Mouse (Mus musculus) liver, adult (tissue): Measurements from ENCODE around the gene Gm5795.
"Not testable (repeated sequence)": the region's sequence is repeated elsewhere in the genome, so short reads cannot be mapped to it uniquely, and the experiment has no call there.

Source experiments
- GATA4 ChIP-seq: IDR thresholded peaks from 2 replicates; pipeline ENCODE4 v1.6.1; 2014; ENCODE audit warnings: mild to moderate bottlenecking, low read length; ENCODE audit not compliant: insufficient replicate concordance

Gene Gm5795

DNA sequence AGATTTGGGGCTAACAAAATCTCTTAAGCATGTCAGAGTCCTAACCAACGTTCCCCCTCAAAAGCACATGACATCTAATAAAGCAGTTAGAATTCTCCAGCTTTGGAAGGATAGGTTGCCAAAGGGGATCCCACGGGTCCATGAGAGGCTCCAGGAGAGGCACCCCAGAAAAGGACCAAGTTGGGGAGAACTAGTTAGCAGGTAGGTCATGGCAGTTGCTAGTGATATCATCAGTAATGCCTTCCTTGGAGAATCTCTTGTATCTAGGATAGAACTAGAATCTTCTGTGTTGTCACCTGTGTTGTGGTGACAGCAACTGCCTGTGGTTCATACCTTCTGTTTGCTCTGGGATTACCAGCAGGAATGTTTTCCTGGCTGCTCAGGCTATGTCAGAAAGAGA, at the start of gene Gm5795:
Gm5795 (plus strand) TSS at position 301 of the 400 bp plus-strand sequence.
- TF ChIP-seq GATA4: not testable (repeated sequence)

DNA sequence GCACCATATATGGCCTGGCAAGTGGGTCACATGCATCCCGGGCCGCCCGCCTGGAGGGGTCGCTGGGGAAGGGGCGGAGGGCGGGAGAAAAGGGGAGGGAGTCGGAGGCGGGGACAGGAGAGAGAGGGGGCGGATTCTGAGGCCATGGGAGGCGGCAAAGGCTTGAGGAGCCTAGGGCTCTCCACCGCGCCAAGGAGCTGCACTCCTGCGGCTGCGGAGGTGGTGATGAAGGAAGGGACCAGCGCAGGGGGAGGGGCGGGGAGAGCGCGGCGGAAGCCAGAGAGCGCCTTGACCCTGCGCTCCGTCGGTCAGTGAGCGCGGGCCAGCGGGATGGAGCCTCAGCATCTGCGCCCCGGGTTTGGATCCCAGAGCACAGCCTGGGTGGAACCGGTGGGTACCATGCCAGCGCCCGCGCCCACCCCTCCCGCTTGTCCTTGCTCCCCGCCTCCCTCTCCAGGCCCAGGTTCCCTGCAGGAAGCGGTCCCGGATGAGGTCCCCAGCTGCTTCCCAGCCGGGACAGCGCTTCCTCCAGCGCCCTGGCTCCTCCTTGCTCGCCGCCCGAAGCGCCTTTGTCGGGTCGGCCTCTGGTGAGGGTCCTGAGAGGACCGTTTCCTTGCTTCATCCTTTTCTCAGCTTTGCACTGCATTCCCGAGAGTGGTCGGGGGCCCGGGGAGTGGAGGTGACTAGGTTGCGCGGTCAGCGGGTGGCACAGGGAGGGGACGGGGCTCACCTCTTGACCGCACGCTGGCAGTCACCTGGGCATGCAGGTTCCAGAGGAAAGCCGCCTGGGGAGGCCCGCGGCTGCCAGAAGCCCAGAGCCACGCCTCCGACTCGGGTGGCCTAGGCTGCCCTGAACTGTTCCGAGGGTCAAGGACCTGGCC, 20.5 kb downstream of the Gm5795 start, which contains the start of gene D830030K20Rik:
D830030K20Rik (plus strand) TSS at position 217 of the 881 bp plus-strand sequence.
- not testable (repeated sequence) for TF ChIP-seq GATA4
